Mouse (Mus musculus) heart, embryonic 16.5 days (tissue): ENCODE measurements around the gene Ncaph2. TPM values are rescaled to one million over a fixed set of nuclear protein-coding genes. Genes with fewer than 3 reads are reported as not detected.

ENCODE experiments used
- ATAC-seq: fragments of 200-750 bp; cut with Nextera tagmentation; replicated peaks from 2 replicates; pipeline ENCODE4 v1.8.0; 2017; ENCODE audit warnings: moderate number of reproducible peaks; ENCODE audit not compliant: insufficient read depth, low FRiP score; ENCODE audit errors: extremely low read depth
- H3K27ac ChIP-seq: fragments of 300-500 bp; sonication (generic); 2 replicates; pipeline ENCODE4 v1.5.1; 2014; ENCODE audit warnings: mild to moderate bottlenecking, low read length, control low read depth, moderate library complexity
- H3K27me3 ChIP-seq: fragments of 300-500 bp; sonication (generic); 2 replicates; pipeline ENCODE4 v1.6.1; 2014; ENCODE audit warnings: low read length, mixed read lengths; ENCODE audit not compliant: control insufficient read depth, insufficient read depth
- H3K36me3 ChIP-seq: fragments of 300-500 bp; sonication (generic); 2 replicates; pipeline ENCODE4 v1.6.1; 2014; ENCODE audit not compliant: control insufficient read depth, insufficient read depth
- H3K4me1 ChIP-seq: fragments of 300-500 bp; sonication (generic); 2 replicates; pipeline ENCODE4 v1.6.1; 2014; ENCODE audit warnings: low read length, mixed read lengths; ENCODE audit not compliant: control insufficient read depth, insufficient read depth
- H3K4me2 ChIP-seq: fragments of 300-500 bp; sonication (generic); 2 replicates; pipeline ENCODE4 v1.6.1; 2014; ENCODE audit warnings: low read depth, mild to moderate bottlenecking, control low read depth, low read length
- H3K4me3 ChIP-seq: fragments of 300-500 bp; sonication (generic); 2 replicates; pipeline ENCODE4 v1.5.1; 2014; ENCODE audit warnings: mild to moderate bottlenecking, control low read depth, low read length
- H3K9ac ChIP-seq: fragments of 300-500 bp; sonication (generic); 2 replicates; pipeline ENCODE4 v1.6.1; 2014; ENCODE audit warnings: low read length, control low read depth
- H3K9me3 ChIP-seq: fragments of 300-500 bp; sonication (generic); replicated peaks from 2 replicates; pipeline ENCODE4 v1.6.1; 2016; ENCODE audit warnings: low read length; ENCODE audit not compliant: control insufficient read depth
- WGBS: fragments of 180-500 bp; shearing (Covaris S2); extraction: QIAGEN DNeasy Blood & Tissue Kit; methylation state at CpG from one replicate; pipeline ENCODE4 v1.1.7; 2014; 5-methylcytosine and 5-hydroxymethylcytosine counted together
- polyA plus RNA-seq: library from polyadenylated mRNA; unstranded; fragments of >200 nt; fragmentation: Nextera tagmentation; extraction: Ambion mirVana; gene quantifications from 2 replicates; pipeline ENCODE4 v1.2.1, GENCODE M21; 2015

Ncaph2 gene
- polyA plus RNA-seq, 1 experiment from 2014 or later: 108 TPM

DNA sequence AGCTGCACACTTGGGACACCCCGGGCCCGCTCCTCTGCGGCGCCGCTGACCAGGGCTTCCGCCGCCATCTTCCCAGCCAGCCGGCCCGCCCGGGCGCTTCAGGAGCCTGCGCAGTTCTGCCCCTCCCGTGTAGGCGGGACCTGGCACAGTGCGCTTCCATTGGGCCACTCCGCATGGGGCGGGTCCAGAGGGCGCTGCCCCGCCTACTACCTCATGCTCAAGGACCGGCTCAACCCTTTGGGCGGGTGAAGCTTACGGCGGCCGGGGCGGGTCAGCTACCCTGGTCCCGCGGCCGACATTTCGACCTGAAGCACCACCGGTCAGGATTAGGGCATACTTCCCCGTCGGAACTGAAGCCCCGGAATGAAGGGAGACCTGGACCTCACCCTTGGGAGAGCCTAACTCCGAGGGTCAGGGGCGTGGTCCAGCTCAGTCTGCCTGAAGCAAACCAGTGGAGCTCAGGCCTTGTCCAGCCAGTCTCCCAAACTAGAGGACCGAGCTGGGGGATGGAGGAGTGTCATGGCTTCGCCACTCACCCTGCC is 40.3 kb upstream of the Ncaph2 start, which contains the start of gene Sbf1:
TSS of gene Sbf1 (minus strand) at position 122 of the 542 bp plus-strand sequence.
- Histone ChIP-seq H3K4me3 (peak within 1 kb of the TSS; percentile 88), H3K4me2 (peak within 1 kb of the TSS; percentile 76), H3K9ac (peak within 1 kb of the TSS; percentile 94), H3K27me3 (no peaks in the 10 kb centered on the region), H3K4me1 (peaks cover 18% of the 10 kb centered on the region), H3K27ac (peak within 1 kb of the TSS; percentile 78), H3K9me3 (no peaks in the 10 kb centered on the region), H3K36me3 (no peaks in the 10 kb centered on the region)
- peak; percentile 99 for ATAC-seq
- under 1% methylated on average over 37 of the region's 37 CpGs for WGBS

GRCm38 (mm10) chr15:89316146-89316545 is 39.4 kb upstream of the Ncaph2 start:
- Histone ChIP-seq H3K27me3 (no peaks in the 10 kb centered on the region), H3K4me2 (no peak overlapping the region), H3K9ac (no peak overlapping the region), H3K4me3 (no peak overlapping the region), H3K27ac (no peak overlapping the region), H3K9me3 (no peaks in the 10 kb centered on the region), H3K4me1 (peaks cover 15% of the 10 kb centered on the region), H3K36me3 (no peaks in the 10 kb centered on the region)
- 69% methylated on average over 11 of the region's 11 CpGs for WGBS
- ATAC-seq: no peak

GRCm38 (mm10) chr15:89321264-89321663 is 34.3 kb upstream of the Ncaph2 start:
- H3K9ac ChIP-seq: no peak overlapping the region
- H3K4me3 ChIP-seq: no peak overlapping the region
- ATAC-seq: no peak
- H3K27ac ChIP-seq: no peak overlapping the region
- H3K9me3 ChIP-seq: no peaks in the 10 kb centered on the region
- WGBS: 58% methylated on average over 8 of the region's 8 CpGs
- peaks cover 10% of the 10 kb centered on the region for H3K27me3 ChIP-seq
- peaks cover 5% of the 10 kb centered on the region; the same call in 1 of the 2 replicates for H3K4me1 ChIP-seq
- H3K4me2 ChIP-seq: no peak overlapping the region
- no peaks in the 10 kb centered on the region for H3K36me3 ChIP-seq

- peaks cover 5% of the 10 kb centered on the region; the same call in 1 of the 2 replicates for H3K4me1 ChIP-seq
- peaks cover 10% of the 10 kb centered on the region for H3K27me3 ChIP-seq
- peak within 1 kb of the TSS; percentile 57 for H3K9ac ChIP-seq
- H3K36me3 ChIP-seq: no peaks in the 10 kb centered on the region
- peak within 1 kb of the TSS; percentile 60 for H3K4me2 ChIP-seq
- ATAC-seq: no peak
- no peaks in the 10 kb centered on the region for H3K9me3 ChIP-seq
- WGBS: 7% methylated on average over 26 of the region's 26 CpGs
- peak within 1 kb of the TSS; percentile 35 for H3K4me3 ChIP-seq
- no peak within 1 kb of the TSS for H3K27ac ChIP-seq
Measured at GRCm38 (mm10) chr15:89322670-89323522, 32.6 kb upstream of the Ncaph2 start, which contains the start of gene Adm2. Gene Adm2, plus strand, starts transcription at chr15:89322720.

- H3K27me3 ChIP-seq: peaks cover 10% of the 10 kb centered on the region
- no peak overlapping the region for H3K4me3 ChIP-seq
- H3K27ac ChIP-seq: no peak overlapping the region
- WGBS: 74% methylated on average over 4 of the region's 4 CpGs
- H3K9ac ChIP-seq: no peak overlapping the region
- H3K4me1 ChIP-seq: peaks cover 5% of the 10 kb centered on the region; the same call in 1 of the 2 replicates
- H3K4me2 ChIP-seq: no peak overlapping the region
- H3K9me3 ChIP-seq: no peaks in the 10 kb centered on the region
- H3K36me3 ChIP-seq: no peaks in the 10 kb centered on the region
- no peak for ATAC-seq
Measured at GRCm38 (mm10) chr15:89323656-89324055, 31.9 kb upstream of the Ncaph2 start.

- H3K4me2 ChIP-seq: no peak overlapping the region
- 47% methylated on average over 5 of the region's 5 CpGs for WGBS
- no peak overlapping the region for H3K27ac ChIP-seq
- H3K36me3 ChIP-seq: no peaks in the 10 kb centered on the region
- peaks cover 5% of the 10 kb centered on the region; the same call in 1 of the 2 replicates for H3K4me1 ChIP-seq
- H3K4me3 ChIP-seq: no peak overlapping the region
- ATAC-seq: no peak
- peaks cover 9% of the 10 kb centered on the region for H3K27me3 ChIP-seq
- no peaks in the 10 kb centered on the region for H3K9me3 ChIP-seq
- no peak overlapping the region for H3K9ac ChIP-seq
Measured at GRCm38 (mm10) chr15:89326441-89326840, 29.1 kb upstream of the Ncaph2 start.

DNA sequence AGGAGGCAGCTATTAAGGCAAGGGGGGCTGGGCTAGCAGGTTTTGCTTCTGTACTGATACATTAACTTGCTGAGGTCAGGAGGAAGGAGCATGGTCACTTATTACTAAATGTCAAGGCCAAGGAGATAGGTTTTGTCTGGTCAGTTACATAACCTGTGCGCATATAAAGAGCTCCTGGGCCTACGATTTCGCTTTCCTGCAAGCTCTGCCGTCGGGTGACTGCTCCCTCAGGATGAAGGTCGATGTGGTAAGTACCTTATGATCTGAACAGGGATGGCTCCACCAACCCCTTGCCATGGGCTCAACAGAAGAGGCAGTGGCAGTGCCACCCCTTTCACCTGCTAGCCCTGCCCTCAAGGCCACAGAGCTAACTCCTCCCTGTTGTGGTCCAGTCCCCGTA is 21.2 kb upstream of the Ncaph2 start, which contains the start of gene Miox:
TSS of gene Miox (plus strand) at position 128 of the 400 bp plus-strand sequence.
- Histone ChIP-seq H3K4me2 (no peak within 1 kb of the TSS), H3K9ac (no peak within 1 kb of the TSS), H3K36me3 (no peaks in the 10 kb centered on the region), H3K9me3 (no peaks in the 10 kb centered on the region), H3K27me3 (no peaks in the 10 kb centered on the region), H3K4me3 (no peak within 1 kb of the TSS), H3K4me1 (no peaks in the 10 kb centered on the region), H3K27ac (no peak within 1 kb of the TSS)
- no peak for ATAC-seq
- 89% methylated on average over 7 of the region's 7 CpGs for WGBS

- H3K4me3 ChIP-seq: no peak overlapping the region
- 79% methylated on average over 17 of the region's 17 CpGs for WGBS
- no peaks in the 10 kb centered on the region for H3K9me3 ChIP-seq
- no peaks in the 10 kb centered on the region for H3K27me3 ChIP-seq
- no peak for ATAC-seq
- H3K4me1 ChIP-seq: no peaks in the 10 kb centered on the region
- no peaks in the 10 kb centered on the region for H3K36me3 ChIP-seq
- H3K9ac ChIP-seq: no peak overlapping the region
- no peak overlapping the region for H3K4me2 ChIP-seq
- H3K27ac ChIP-seq: no peak overlapping the region
Measured at GRCm38 (mm10) chr15:89334774-89335537, 20.6 kb upstream of the Ncaph2 start.
